Mouse (Mus musculus) cerebellum, adult 11-12 months (tissue): ENCODE data around the gene 3110082I17Rik.

Experiments used
- DNase-seq: peaks from one replicate; pipeline ENCODE4 v3.0.0; 2022

3110082I17Rik gene

GRCm38 (mm10) chr5:139417480-139417879 lies 42.8 kb downstream of the 3110082I17Rik start:
- DNase-seq = no peak

DNA sequence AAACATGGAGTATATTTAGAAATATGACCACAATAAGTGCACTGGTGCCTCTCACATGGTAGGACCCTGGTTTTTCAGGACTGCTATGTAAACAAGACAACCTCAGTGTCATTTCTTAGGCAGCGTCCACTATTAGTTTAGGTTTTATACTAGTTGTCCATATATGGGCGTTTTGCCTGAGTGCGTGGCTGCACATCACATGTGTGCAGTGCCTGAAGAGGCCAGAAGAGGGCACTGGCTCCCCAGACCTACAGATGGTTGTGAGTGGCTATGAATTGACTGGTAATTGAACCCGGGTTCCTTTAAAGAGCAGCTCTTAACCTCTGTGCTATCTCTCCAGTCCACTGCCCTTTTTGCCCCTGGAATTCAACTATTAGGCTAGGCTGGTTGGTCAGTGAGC lies 43.4 kb downstream of the 3110082I17Rik start:
- DNase-seq = no peak

- no peak for DNase-seq
These were observed 45.3 kb downstream of the 3110082I17Rik start for GRCm38 (mm10) chr5:139415001-139415400.

- no peak for DNase-seq
These were observed 46.8 kb downstream of the 3110082I17Rik start for GRCm38 (mm10) chr5:139413545-139413944.

DNA sequence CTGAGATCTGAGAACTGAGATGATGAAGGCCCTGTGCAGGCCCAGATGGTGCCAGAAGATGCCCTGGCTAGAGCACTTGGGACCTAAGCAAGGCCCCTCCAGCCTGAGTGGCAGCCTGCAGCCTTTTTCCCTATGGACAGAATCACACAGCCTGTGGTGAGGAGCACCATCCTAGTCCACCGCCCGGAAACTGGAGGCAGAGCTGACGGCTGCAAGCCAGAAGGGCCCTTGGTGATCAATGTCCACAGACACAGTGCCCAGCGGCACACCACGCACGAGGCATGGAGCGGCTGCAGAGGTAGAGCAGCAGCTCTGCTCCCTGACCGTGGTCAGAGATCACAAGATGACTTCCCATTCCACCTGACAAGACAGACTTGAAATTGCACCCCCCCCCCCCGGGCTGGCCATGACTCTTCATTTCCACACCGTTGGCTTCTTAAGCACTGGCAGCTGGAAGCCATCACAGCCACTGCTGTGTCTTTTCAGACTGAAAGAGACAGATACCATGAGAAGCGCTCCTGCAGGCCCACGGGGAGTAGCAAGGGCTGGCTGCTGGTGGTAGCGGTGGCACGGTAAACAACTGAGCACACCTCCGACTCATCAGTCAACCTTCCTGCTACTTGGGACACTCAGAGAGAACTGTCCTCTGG lies 48.5 kb downstream of the 3110082I17Rik start:
- DNase-seq = no peak

DNA sequence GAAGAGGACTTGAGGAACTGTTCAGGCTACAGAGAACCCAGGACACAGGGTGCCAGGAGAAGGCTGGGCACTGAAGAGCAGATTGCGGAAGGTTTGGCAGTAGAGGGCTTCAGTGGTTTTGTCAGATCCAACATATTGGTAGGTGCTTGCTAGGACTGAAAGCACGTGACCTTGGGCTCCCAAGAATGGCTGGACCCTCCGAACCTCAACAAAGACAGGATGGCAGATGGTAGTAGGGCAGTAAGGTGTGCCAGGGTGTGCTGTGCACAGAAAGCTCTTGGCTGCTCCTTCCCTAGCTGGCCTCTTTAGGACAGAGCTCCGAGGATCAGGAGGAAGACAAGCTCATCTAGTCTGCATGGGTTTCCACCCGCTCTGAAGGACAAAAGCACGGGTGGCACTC lies 49.2 kb downstream of the 3110082I17Rik start:
- peak; percentile 69 for DNase-seq

DNA sequence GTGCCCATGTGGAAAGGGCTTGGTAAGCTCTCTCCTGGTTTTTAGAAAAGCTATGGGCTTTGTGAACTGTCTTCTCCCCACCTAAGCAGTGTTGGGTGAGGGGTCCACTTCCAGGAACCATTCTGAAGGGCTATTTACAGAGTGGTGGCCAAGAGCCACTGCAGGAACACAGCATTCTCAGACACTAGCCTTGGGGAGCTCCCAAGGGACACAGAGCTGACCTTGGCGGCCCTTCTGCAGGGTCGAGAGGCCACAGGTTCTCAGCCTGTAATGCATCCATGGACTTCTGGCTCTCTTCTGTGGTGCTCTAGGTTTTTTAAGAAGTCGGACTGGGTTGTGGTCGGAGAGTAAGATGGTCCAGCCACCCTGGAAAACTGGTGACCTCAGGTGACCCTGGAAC lies 50.3 kb downstream of the 3110082I17Rik start:
- no peak for DNase-seq

GRCm38 (mm10) chr5:139409412-139409811 lies 50.9 kb downstream of the 3110082I17Rik start:
- no peak for DNase-seq

DNA sequence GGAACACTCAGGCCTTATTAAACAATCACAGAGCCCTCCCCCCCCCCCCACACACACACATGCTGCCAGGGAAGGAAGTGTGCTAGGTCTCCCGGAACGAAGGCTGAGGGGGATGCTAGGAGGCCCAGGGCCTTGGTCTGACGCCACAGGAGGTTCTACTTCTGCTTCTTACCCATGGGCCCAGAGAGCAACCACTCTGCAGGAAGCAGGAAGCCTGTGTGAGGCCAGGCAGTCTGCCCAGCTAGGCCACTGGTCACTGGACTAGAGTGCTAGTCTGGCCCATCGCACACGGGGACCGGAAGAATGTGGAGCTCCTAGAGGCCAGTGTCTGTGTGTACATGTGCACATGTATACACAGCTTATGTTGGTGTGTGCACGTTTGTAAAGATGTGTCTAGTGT lies 51.8 kb downstream of the 3110082I17Rik start:
- DNase-seq = no peak

- DNase-seq = no peak
These were observed 53.0 kb downstream of the 3110082I17Rik start for GRCm38 (mm10) chr5:139407121-139407885.

- DNase-seq = no peak
These were observed 54.4 kb downstream of the 3110082I17Rik start for GRCm38 (mm10) chr5:139405953-139406352.

DNA sequence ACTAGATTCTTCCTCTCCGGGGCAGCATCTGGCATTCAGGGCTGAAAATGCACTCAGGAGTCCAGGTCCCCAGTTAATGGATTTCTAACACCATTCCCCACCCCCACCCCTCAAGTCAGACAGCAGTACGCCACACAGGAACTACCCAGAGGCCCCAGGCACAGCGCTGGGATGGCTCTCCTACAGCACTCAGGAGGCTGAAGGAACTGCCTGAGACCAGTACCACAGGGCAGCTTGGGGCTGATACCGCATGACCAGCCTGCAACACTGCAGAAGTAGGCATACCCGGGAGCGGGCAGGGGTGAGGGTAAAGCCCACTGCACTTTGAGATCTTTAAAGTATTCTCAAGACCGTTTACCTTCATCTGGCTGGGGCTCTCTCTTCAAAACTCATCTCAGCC lies 54.8 kb downstream of the 3110082I17Rik start:
- DNase-seq = no peak

DNA sequence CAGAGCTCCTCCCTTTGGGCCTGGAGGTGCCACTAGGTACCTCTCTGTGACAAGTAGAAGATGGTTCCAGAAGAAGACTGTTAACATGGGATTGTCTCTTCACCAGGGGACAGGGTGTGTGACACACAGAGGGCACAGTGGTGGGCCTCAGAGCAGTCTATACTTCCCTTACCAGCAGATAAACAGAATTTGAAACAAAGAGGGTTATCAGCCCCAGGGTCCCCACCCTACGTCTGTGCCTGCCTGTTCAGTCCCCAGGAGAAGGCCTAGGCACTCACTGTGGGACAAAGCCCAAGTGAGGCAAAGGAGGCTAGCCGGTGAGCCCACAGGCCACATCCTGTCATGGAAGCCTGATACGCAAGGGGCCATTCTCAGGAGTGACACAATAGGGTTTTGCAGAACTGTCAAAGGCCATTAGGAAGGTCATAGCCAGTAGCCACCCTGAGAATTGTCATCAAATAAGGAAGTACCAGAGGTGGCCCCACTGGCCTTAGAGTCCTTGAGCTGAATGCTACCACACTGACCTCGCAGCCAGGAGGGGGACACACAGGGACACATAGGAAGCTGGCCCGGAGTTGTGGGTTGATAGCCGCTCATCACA lies 55.4 kb downstream of the 3110082I17Rik start, which contains the start of gene C130050O18Rik:
C130050O18Rik (plus strand) TSS at position 480 of the 601 bp plus-strand sequence.
- no peak for DNase-seq

GRCm38 (mm10) chr5:139403692-139404260 lies 56.6 kb downstream of the 3110082I17Rik start:
- DNase-seq = no peak

- DNase-seq = no peak
These were observed 58.2 kb downstream of the 3110082I17Rik start for GRCm38 (mm10) chr5:139402106-139402505.

DNA sequence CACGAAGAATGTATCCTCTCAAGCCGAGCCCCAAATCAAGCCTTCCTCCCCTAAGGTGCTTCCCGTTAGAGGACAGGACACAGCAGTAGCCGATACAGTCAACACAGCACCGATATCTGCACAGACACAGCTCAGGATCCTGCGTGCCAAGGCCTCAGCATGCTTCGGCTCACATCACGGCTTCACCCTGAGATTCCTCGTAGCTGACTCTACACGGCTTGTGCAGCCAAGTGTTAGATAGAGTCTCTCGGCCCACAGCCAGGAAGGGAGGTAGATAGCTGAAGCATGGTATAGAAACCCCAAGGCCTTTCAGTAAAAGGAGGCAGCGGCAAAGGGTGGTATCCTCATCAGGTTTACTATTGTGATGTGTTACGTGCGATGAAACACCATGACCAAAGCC lies 60.3 kb downstream of the 3110082I17Rik start:
- no peak for DNase-seq

GRCm38 (mm10) chr5:139398786-139399185 lies 61.5 kb downstream of the 3110082I17Rik start:
- DNase-seq = no peak

DNA sequence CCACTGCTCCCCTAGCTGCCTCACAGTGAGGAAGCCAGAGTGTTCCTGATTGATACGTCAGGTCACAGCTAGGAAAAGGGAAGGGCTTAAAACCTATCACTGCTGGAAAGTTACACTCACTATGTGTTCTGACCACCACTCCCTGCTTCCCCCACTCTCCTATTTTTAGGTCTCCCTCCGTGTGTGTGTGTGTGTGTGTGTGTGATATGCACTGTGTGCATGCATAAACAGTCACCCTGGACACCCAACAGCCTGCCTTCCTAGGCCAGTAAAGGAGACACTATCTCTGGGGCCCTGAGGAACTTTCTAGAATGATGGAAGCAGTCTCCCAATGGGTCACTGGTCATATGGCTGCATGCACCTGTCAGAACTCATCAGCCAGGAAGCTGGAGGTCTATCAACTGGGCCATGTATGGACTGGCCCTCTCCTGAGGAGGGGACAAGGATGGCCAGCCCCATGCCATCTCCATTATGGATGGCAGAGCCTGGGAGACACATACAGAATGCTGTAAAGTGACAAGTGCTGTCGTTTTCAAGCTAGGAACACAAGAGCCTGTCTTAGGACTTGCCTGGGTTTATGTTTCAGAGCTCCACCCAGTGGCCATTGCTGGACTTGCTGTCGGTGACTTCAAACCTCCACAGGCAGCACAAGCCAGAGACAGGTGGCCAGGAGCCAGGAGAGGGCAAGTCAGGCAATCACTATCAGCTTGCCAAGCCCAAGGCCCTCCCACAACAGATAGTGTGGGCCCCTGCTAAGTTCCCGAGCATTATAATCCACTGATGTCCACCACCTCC lies 62.2 kb downstream of the 3110082I17Rik start:
- DNase-seq = peak; percentile 94

- DNase-seq = no peak
These were observed 62.9 kb downstream of the 3110082I17Rik start for GRCm38 (mm10) chr5:139397359-139397916.

GRCm38 (mm10) chr5:139395528-139395927 lies 64.8 kb downstream of the 3110082I17Rik start:
- no peak for DNase-seq

- no peak for DNase-seq
These were observed 65.9 kb downstream of the 3110082I17Rik start for GRCm38 (mm10) chr5:139394399-139394798.

DNA sequence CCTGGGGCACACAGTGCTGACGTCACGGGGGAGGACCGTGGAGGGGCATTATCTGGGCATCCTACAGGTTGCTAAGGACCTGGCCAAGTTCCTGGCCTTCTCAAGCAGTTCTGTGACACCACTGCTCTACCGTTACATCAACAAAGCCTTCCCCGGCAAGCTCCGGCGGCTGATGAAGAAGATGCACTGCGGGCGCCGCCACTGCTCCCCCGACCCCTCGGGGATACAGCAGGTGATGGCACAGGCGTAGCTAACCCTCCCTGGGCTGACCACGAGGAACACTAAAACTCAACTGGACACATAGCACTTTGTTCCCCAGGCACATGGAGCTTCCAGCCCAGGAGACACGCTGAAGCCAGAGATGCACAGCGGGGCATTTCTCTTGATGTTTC lies 67.1 kb downstream of the 3110082I17Rik start:
- DNase-seq = no peak
